Mouse (Mus musculus) heart, embryonic 12.5 days (tissue): ENCODE data around the gene Lrrc56. TPM values are rescaled to one million over a fixed set of nuclear protein-coding genes. Genes with fewer than 3 reads are reported as not detected.

Source experiments
- ATAC-seq: fragments of 200-750 bp; cut with Nextera tagmentation; 2 replicates; pipeline ENCODE4 v1.8.0; 2017; ENCODE audit warnings: moderate TSS enrichment, moderate library complexity; ENCODE audit not compliant: insufficient number of reproducible peaks, low FRiP score
- H3K27ac ChIP-seq: fragments of 300-500 bp; sonication (generic); 2 replicates; pipeline ENCODE4 v1.5.1; 2016; ENCODE audit warnings: mild to moderate bottlenecking, moderate library complexity; ENCODE audit not compliant: poor library complexity, severe bottlenecking
- H3K27me3 ChIP-seq: fragments of 300-500 bp; sonication (generic); replicated peaks from 2 replicates; pipeline ENCODE4 v1.6.1; 2016; ENCODE audit warnings: mild to moderate bottlenecking, moderate library complexity
- H3K36me3 ChIP-seq: fragments of 300-500 bp; sonication (generic); 2 replicates; pipeline ENCODE4 v1.6.1; 2016; ENCODE audit warnings: mild to moderate bottlenecking, moderate library complexity
- H3K4me1 ChIP-seq: fragments of 300-500 bp; sonication (generic); replicated peaks from 2 replicates; pipeline ENCODE4 v1.6.1; 2016; ENCODE audit warnings: mild to moderate bottlenecking
- H3K4me2 ChIP-seq: fragments of 300-500 bp; sonication (generic); 2 replicates; pipeline ENCODE4 v1.6.1; 2016; ENCODE audit warnings: mild to moderate bottlenecking, moderate library complexity
- H3K4me3 ChIP-seq: fragments of 300-500 bp; sonication (generic); 2 replicates; pipeline ENCODE4 v1.5.1; 2016; ENCODE audit warnings: mild to moderate bottlenecking
- H3K9ac ChIP-seq: fragments of 300-500 bp; sonication (generic); 2 replicates; pipeline ENCODE4 v1.6.1; 2016; ENCODE audit warnings: mild to moderate bottlenecking, moderate library complexity
- H3K9me3 ChIP-seq: fragments of 300-500 bp; sonication (generic); replicated peaks from 2 replicates; pipeline ENCODE4 v1.6.1; 2016; ENCODE audit warnings: mild to moderate bottlenecking, moderate library complexity
- WGBS: fragments of 180-500 bp; shearing (Covaris S2); methylation state at CpG from one replicate; pipeline ENCODE4 v1.1.7; 2016; 5-methylcytosine and 5-hydroxymethylcytosine counted together
- polyA plus RNA-seq: library from polyadenylated mRNA; unstranded; fragments of >200 nt; fragmentation: Nextera tagmentation; extraction: Ambion mirVana; gene quantifications from 2 replicates; pipeline ENCODE4 v1.2.1, GENCODE M21; 2016

The Lrrc56 gene
- polyA plus RNA-seq, 1 experiment from 2014 or later: 2.5 TPM

GRCm38 (mm10) chr7:141206182-141206937 lies 12.4 kb downstream of the Lrrc56 start:
- no peaks in the 10 kb centered on the region for H3K36me3 ChIP-seq
- H3K4me3 ChIP-seq: no peak overlapping the region
- no peaks in the 10 kb centered on the region for H3K4me1 ChIP-seq
- ATAC-seq: no peak
- H3K27me3 ChIP-seq: no peaks in the 10 kb centered on the region; the same call in 1 of the 2 replicates
- H3K9ac ChIP-seq: no peak overlapping the region
- H3K9me3 ChIP-seq: no peaks in the 10 kb centered on the region
- H3K27ac ChIP-seq: no peak overlapping the region
- 84% methylated on average over 18 of the region's 18 CpGs for WGBS
- H3K4me2 ChIP-seq: no peak overlapping the region

GRCm38 (mm10) chr7:141209526-141209925 lies 15.6 kb downstream of the Lrrc56 start:
- no peak overlapping the region for H3K9ac ChIP-seq
- ATAC-seq: peak; percentile 25; the same call in 1 of the 2 replicates
- no peaks in the 10 kb centered on the region for H3K9me3 ChIP-seq
- no peak overlapping the region for H3K27ac ChIP-seq
- no peaks in the 10 kb centered on the region for H3K4me1 ChIP-seq
- no peak overlapping the region for H3K4me2 ChIP-seq
- H3K4me3 ChIP-seq: no peak overlapping the region
- peaks cover 10% of the 10 kb centered on the region; the same call in 1 of the 2 replicates for H3K27me3 ChIP-seq
- 72% methylated on average over 3 of the region's 3 CpGs for WGBS
- no peaks in the 10 kb centered on the region for H3K36me3 ChIP-seq

- Histone ChIP-seq H3K27ac (no peak overlapping the region), H3K9me3 (no peaks in the 10 kb centered on the region), H3K4me1 (peaks cover 4% of the 10 kb centered on the region), H3K27me3 (peaks cover 10% of the 10 kb centered on the region; the same call in 1 of the 2 replicates), H3K36me3 (no peaks in the 10 kb centered on the region), H3K9ac (no peak overlapping the region), H3K4me2 (no peak overlapping the region), H3K4me3 (no peak overlapping the region)
- no peak for ATAC-seq
- WGBS: 61% methylated on average over 12 of the region's 12 CpGs
Observed at GRCm38 (mm10) chr7:141210137-141210536, 16.2 kb downstream of the Lrrc56 start.

GRCm38 (mm10) chr7:141210606-141211131 lies 16.7 kb downstream of the Lrrc56 start:
- Histone ChIP-seq H3K9ac (no peak overlapping the region), H3K4me2 (no peak overlapping the region), H3K27ac (no peak overlapping the region), H3K4me3 (no peak overlapping the region), H3K4me1 (peaks cover 6% of the 10 kb centered on the region), H3K36me3 (no peaks in the 10 kb centered on the region), H3K9me3 (no peaks in the 10 kb centered on the region), H3K27me3 (peaks cover 10% of the 10 kb centered on the region; the same call in 1 of the 2 replicates)
- WGBS: 80% methylated on average over 14 of the region's 14 CpGs
- no peak for ATAC-seq

- 85% methylated on average over 3 of the region's 3 CpGs for WGBS
- Histone ChIP-seq H3K4me3 (no peak overlapping the region), H3K4me2 (no peak overlapping the region)
Observed at GRCm38 (mm10) chr7:141213133-141213532, 19.2 kb downstream of the Lrrc56 start.

GRCm38 (mm10) chr7:141213605-141214235 lies 19.8 kb downstream of the Lrrc56 start, which contains the start of gene Lmntd2:
Lmntd2 (minus strand) TSS chr7:141214080.
- H3K4me3 ChIP-seq: peak within 1 kb of the TSS; percentile 74
- peak within 1 kb of the TSS; percentile 65; the same call in 1 of the 2 replicates for H3K27ac ChIP-seq
- 92% methylated on average over 11 of the region's 11 CpGs for WGBS

More at GRCm38 (mm10) chr7:141213133-141213532, 19.2 kb downstream of the Lrrc56 start:
- Histone ChIP-seq H3K27ac (no peak overlapping the region), H3K36me3 (no peaks in the 10 kb centered on the region), H3K9me3 (no peaks in the 10 kb centered on the region), H3K9ac (no peak overlapping the region), H3K27me3 (peaks cover 10% of the 10 kb centered on the region; the same call in 1 of the 2 replicates), H3K4me1 (peaks cover 18% of the 10 kb centered on the region)
- no peak for ATAC-seq

GRCm38 (mm10) chr7:141214310-141214709 lies 20.4 kb downstream of the Lrrc56 start:
- no peak overlapping the region for H3K27ac ChIP-seq
- peaks cover 18% of the 10 kb centered on the region for H3K4me1 ChIP-seq
- H3K9ac ChIP-seq: no peak overlapping the region
- no peak for ATAC-seq
- WGBS: 65% methylated on average over 3 of the region's 3 CpGs
- H3K4me3 ChIP-seq: no peak overlapping the region
- H3K36me3 ChIP-seq: 0 out of 2 replicates have a peak, but pooled peaks cover 3% of the 10 kb centered on the region
- H3K4me2 ChIP-seq: no peak overlapping the region; the same call in 1 of the 2 replicates
- no peaks in the 10 kb centered on the region for H3K9me3 ChIP-seq
- H3K27me3 ChIP-seq: peaks cover 10% of the 10 kb centered on the region; the same call in 1 of the 2 replicates

More at GRCm38 (mm10) chr7:141213605-141214235, 19.8 kb downstream of the Lrrc56 start, which contains the start of gene Lmntd2:
- Histone ChIP-seq H3K4me2 (peak within 1 kb of the TSS; percentile 83), H3K9ac (peak within 1 kb of the TSS; percentile 76; the same call in 1 of the 2 replicates), H3K27me3 (peaks cover 10% of the 10 kb centered on the region; the same call in 1 of the 2 replicates), H3K4me1 (peaks cover 18% of the 10 kb centered on the region), H3K9me3 (no peaks in the 10 kb centered on the region), H3K36me3 (0 out of 2 replicates have a peak, but pooled peaks cover under 1% of the 10 kb centered on the region)
- no peak for ATAC-seq

GRCm38 (mm10) chr7:141215101-141215879 lies 21.3 kb downstream of the Lrrc56 start, which contains the start of gene Rassf7:
Rassf7 (plus strand) TSS chr7:141215860.
- WGBS: under 1% methylated on average over 41 of the region's 41 CpGs
- peak; percentile 97 for ATAC-seq
- Histone ChIP-seq H3K27me3 (peaks cover 10% of the 10 kb centered on the region; the same call in 1 of the 2 replicates), H3K4me3 (peak within 1 kb of the TSS; percentile 74), H3K36me3 (0 out of 2 replicates have a peak, but pooled peaks cover 3% of the 10 kb centered on the region), H3K27ac (peak within 1 kb of the TSS; percentile 66), H3K4me2 (peak within 1 kb of the TSS; percentile 83), H3K9me3 (no peaks in the 10 kb centered on the region), H3K9ac (peak within 1 kb of the TSS; percentile 76), H3K4me1 (peaks cover 24% of the 10 kb centered on the region)

- Histone ChIP-seq H3K36me3 (0 out of 2 replicates have a peak, but pooled peaks cover 3% of the 10 kb centered on the region), H3K4me3 (peak overlapping the region; percentile 74), H3K9me3 (no peaks in the 10 kb centered on the region), H3K27me3 (peaks cover 10% of the 10 kb centered on the region; the same call in 1 of the 2 replicates), H3K27ac (peak overlapping the region; percentile 66; the same call in 1 of the 2 replicates), H3K4me2 (peak overlapping the region; percentile 83), H3K9ac (peak overlapping the region; percentile 65), H3K4me1 (peaks cover 33% of the 10 kb centered on the region)
- WGBS: under 1% methylated on average over 42 of the region's 42 CpGs
- ATAC-seq: peak; percentile 70
Observed at GRCm38 (mm10) chr7:141215880-141216733, 22.1 kb downstream of the Lrrc56 start.
